8 mouse cellular contexts compared by ENCODE assay signal in genomic region chr5:129019497-129020299, GRCm38 (mm10). TPM values are rescaled to one million over a fixed set of nuclear protein-coding genes. Genes with fewer than 3 reads are reported as not detected.
DNase-seq lines count a peak whose midpoint lies in the region; ATAC-seq lines count a peak whose summit lies in the region.

Gene Ran, plus strand, starts transcription at chr5:129020069.

- DNase-seq in Muller cell, postnatal 12 days (ENCODE audit: inconsistent ontology term), result peak; percentile 99
- DNase-seq in cerebellum, adult 9-11 months, result peak; percentile 96
- DNase-seq in frontal cortex, postnatal 10 days (ENCODE audit: low spot score in 2 of 2), result peak; percentile 92 to 96
- DNase-seq in layer of hippocampus, postnatal 14 days (ENCODE audit: low spot score in 2 of 2), result peak; percentile 94 to 96
- DNase-seq in lung, postnatal 14 days, result peak; percentile 95
- DNase-seq in retina, adult 2 months (ENCODE audit: low read depth, low spot score), result peak; percentile 96
- peak; percentile 95 to 96 for DNase-seq in thymus, postnatal 36 days

- peak within 1 kb of the TSS; percentile 95 for H3K4me3 ChIP-seq in hindbrain, embryonic 12.5 days

- H3K27me3 ChIP-seq in hindbrain, embryonic 12.5 days, result no peaks in the 10 kb centered on the region

- H3K27ac ChIP-seq in hindbrain, embryonic 12.5 days, result peak within 1 kb of the TSS; percentile 99

- peak; percentile 90 for ATAC-seq in hindbrain, embryonic 12.5 days (ENCODE audit: low FRiP score)

- H3K4me1 ChIP-seq in hindbrain, embryonic 12.5 days, result peaks cover 8% of the 10 kb centered on the region

- under 1% methylated on average over 66 of the region's 102 CpGs for WGBS in hindbrain, embryonic 12.5 days

- H3K9ac ChIP-seq in hindbrain, embryonic 12.5 days, result peak within 1 kb of the TSS; percentile 98

- peak within 1 kb of the TSS; percentile 68 for H3K4me2 ChIP-seq in hindbrain, embryonic 12.5 days (replicated peaks)

- no peaks in the 10 kb centered on the region for H3K9me3 ChIP-seq in hindbrain, embryonic 12.5 days (replicated peaks)

- peaks cover 15% of the 10 kb centered on the region for H3K36me3 ChIP-seq in hindbrain, embryonic 12.5 days

RNA-seq across cellular contexts. Expression of gene Ran, which starts in this region (rescaled TPM):
- 542 and 547 TPM in 2 replicates for polyA plus RNA-seq in hindbrain, embryonic 12.5 days (2016; fragmentation: Nextera tagmentation; extraction: Ambion mirVana)
- total RNA-seq in layer of hippocampus, postnatal 14 days (2021), result 100 to 1,000 TPM; 153 to 155 TPM

Comparison
In these comparisons a context has a peak if more than half of its experiments do, and no peak if none do; other contexts are left out.
1. Peak in every context shown above with its lines: DNase-seq, ATAC-seq, H3K4me3 ChIP-seq and H3K27ac ChIP-seq.